Mouse (Mus musculus): ENCODE results near the gene Rabepk.
"Not testable (repeated sequence)": the region's sequence is repeated elsewhere in the genome, so short reads cannot be mapped to it uniquely, and the experiment has no call there.

The Rabepk gene

DNA sequence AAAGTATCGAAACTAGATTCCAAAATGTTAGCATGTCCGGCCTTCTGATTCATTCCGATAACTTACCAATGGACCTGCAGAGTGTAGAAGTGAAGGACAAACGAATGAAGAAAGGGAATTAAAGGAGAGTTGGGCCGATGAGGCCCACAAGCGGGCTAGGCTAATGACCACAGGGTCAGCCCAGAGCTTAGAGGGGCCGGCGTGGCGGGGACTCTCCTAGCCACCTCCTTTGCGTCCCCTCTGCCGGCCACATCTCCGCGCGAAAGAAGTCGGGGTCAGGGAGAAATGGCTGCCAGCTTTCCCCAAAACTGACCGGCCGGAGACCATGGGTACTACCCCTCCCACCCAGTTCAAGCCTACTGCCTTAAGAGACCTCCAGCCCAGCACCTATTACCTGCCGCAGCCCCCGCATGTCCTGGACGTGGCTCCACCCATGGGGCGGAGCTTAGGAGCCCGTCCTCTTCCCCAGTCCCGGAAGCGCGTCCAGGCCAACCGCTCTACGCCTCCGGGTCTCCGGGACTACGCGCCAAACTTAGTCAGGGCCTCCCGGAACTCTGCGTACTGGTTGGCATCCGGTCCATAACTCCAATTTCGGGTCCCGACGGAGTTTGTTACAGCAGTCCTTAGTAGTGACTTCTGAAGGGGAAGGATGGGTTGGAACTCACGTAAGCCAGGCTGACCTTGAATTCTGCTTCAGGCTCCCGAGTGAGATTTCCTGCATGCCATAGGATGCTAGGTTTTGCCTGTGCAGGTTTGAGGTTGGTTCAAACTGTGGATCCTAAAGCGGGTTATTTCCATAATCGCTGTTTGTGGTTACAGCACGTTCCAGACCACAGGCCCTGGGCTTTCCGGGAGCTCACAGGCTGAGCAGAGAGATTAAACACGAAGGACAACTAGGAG lies at the start of gene Rabepk:
TSS of gene Rabepk (minus strand) at position 556 of the 900 bp plus-strand sequence.
- DNase-seq: peak; percentile 65

GRCm38 (mm10) chr2:34847702-34848101 lies 48.0 kb upstream of the Rabepk start:
- no peak for DNase-seq

DNA sequence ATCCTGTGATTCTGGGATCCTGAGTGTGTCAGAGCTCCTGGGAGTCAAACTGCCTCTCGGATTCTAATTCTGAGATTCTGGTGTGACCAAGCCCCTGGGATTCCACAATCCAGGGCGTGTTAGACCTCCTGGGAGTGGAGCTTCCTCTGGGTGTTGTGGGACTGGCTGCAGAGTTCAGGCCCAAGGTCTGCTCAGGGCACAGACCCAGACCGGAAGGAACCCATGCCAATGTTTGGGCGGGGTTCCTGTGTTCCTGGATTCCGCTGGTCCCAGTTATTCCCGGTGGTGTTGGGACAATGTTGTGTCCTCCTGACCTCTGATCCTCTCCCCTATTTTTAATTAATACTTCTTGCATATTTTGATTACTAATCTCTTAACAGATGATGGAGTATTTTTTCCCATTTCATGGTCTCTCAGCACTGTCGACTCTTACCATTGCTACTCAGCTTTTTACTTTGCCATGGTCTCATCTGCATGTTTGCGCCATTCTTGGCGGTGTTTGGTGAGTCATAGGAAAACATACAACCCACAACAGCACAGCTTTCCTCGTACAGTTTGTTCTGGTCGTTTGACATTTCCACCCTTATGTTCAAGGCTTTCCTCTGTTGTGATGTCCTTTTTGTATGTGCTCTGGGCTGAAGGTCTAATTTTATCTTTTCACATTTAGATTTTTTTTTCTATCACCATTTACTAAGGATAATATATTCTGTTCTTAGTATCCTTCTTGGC lies 43.7 kb upstream of the Rabepk start:
- DNase-seq: no peak

- DNase-seq: peak; percentile 55
Observed at GRCm38 (mm10) chr2:34841706-34842105, 42.0 kb upstream of the Rabepk start.

GRCm38 (mm10) chr2:34840143-34840542 lies 40.4 kb upstream of the Rabepk start:
- DNase-seq: not testable (repeated sequence)

DNA sequence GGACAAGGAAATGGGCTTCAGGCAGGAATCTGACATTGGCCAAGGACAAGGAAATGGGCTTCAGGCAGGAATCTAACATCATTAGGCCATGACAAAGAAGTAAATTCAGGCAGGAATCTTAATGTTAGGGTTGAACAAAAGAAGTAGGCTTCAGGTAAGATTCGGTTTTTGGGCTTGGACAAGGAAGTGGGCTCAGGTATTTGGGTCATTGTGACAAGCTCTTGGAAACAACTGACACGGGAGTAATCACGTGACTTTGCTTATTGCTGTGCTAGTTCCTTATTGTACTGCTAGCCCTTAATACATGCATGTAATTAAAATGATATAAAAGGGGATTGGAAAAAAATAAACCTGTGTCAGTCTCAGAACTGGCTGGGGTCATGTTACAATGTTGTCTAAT lies 36.0 kb upstream of the Rabepk start:
- DNase-seq: no peak

- no peak for DNase-seq
Observed at GRCm38 (mm10) chr2:34833624-34834023, 33.9 kb upstream of the Rabepk start.

GRCm38 (mm10) chr2:34832766-34833457 lies 33.2 kb upstream of the Rabepk start, which contains the start of gene Gm34653:
Gene Gm34653, plus strand, starts transcription at chr2:34833007.
- not testable (repeated sequence) for DNase-seq

DNA sequence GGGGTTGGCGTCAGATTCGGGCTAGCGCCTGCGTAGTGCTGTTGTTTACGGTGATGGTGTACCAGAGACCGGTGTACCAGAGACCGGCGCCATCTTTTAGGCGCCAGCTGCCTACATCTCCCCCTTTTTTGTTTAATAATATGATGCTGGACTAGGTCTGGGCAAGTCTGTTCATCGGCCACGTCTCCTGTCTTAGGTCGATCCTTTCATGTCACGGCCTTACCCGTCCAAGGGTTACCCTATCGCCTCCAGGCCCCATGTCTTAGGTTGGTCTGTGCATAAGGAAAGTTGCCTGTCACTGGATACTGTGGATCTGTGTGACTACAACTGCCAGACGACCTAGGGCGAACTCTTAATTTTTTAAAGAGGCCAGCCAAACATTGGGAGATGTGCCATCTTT lies 30.4 kb upstream of the Rabepk start:
- not testable (repeated sequence) for DNase-seq

GRCm38 (mm10) chr2:34828026-34828425 lies 28.3 kb upstream of the Rabepk start:
- no peak for DNase-seq

DNA sequence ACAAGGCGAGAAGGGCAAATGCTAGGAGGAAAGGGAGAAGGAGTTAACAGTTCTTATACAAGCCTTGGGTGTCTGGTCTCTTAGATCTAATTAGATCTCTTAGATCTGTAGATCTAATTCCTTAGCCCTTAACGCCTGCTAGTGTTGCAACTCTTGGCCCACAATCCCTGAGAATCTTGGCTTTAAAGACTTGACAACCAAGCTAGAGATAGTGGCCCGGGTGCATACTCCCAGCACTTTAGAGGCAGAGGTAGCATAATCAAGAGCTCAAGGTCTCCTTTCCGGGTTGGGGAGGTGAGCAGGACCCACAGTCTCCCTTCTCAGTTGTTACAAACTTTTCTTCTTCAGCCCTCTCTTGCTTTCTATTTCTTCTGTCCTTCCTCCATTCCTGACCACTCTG lies 27.9 kb upstream of the Rabepk start:
- no peak for DNase-seq

- DNase-seq: no peak
Observed at GRCm38 (mm10) chr2:34826460-34827231, 26.9 kb upstream of the Rabepk start.

DNA sequence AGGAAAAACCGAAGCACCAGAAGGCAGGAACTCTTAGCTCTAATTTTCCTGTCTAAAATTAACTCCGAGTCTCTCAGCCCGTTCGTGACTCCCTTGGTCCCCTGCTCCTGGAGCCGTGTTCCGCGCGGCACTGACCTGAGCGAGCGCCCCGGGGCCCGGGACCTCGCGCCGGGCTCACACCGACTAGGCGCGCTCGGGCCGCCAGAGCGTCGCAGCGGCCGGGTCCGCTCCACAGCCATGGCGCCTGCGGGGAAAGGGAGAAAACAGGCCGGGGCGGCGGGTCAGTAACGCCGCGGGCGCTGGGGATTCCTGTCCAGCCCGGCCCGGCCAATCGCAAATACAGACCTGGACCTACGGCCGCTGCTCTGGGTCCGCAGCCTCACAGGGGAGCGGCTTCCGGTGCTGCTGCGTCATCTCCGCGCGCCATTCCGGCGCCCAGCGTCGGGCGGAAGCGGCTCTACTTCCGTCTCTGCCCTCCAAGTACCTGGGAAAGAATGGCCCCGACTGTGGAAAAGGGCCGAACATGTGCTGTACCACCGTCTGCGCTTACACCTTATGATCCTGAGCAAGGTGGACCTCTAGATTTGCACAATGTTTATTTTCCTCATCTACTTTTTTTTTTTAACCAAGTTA lies 26.2 kb upstream of the Rabepk start, which contains the start of gene Fbxw2:
TSS of gene Fbxw2 (minus strand) at position 485 of the 633 bp plus-strand sequence.
- peak; percentile 92 for DNase-seq

- no peak for DNase-seq
Observed at GRCm38 (mm10) chr2:34818492-34818891, 18.8 kb upstream of the Rabepk start.

DNA sequence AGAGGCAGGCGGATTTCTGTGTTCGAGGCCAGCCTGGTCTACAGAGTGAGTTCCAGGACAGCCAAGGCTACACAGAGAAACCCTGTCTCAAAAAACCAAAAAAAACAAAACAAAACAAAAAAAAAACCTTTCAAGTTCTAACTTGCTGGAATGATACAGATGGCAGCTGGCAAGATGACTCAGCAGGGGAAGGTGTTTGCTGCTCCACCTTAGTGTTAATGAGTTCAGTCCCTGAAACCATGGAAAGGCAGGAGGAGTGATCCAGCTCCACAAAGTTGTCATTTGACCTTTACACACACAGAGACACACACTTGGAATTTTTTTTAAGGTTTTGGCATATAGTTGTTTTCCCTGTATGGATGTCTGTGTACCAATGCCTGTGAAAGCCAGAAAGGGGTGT lies 16.2 kb upstream of the Rabepk start:
- not testable (repeated sequence) for DNase-seq

DNA sequence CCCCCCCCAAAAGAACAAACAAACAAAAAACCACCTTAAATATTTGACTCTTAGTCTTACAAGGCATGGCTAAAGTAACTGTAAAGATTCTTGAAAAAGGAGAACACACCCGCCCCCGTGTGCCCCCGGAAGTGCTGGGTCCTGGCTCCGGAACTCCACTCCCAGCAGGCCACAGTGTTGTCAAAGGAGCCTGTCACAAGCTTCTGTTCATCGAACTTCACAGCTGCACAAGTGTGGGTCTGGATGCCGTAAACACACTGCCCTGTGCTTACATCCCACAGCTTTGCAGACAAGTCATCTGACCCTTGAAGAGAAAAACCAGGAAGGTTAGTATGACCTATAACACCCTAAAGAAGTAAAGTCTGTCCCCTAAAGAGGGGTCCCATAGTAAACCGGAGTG lies 13.0 kb upstream of the Rabepk start:
- DNase-seq: no peak

DNA sequence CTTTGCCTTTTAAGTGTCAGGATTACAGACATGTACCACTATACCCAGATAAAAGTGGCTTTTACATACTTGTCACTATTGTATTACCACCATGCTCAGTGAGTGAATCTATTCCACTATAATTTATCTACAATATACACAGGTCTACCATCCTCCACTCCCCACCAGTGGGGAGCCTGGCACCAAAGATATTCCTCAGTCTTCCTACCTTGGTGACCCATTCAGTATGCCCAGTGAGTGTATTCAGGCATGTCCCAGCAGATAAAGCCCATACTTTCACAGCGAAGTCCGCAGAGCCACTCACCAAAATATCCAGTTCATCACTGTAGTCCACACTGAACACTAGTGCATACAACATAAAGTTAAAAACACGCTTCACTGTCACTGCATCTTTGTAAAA lies 11.1 kb upstream of the Rabepk start:
- DNase-seq: no peak

DNA sequence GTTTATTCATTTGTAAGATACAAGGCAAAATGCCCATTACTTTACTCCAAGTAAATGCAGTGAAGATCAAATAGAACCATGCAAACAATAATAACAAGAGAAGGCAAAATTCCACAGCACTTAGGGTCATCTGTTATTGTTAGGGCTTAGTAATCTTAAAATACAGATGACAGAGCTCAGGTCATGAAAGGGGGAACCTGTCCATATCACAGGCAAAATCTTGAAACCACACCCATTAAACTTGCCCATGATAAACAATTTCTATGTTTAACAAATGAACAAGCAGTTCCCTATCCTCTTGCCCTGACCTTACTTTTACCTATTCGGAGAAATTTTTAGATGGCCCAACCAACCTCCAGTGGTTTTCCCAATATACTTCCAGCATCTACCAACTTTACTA lies 9.9 kb upstream of the Rabepk start:
- no peak for DNase-seq

- DNase-seq: no peak
Observed at GRCm38 (mm10) chr2:34808057-34808456, 8.3 kb upstream of the Rabepk start.

DNA sequence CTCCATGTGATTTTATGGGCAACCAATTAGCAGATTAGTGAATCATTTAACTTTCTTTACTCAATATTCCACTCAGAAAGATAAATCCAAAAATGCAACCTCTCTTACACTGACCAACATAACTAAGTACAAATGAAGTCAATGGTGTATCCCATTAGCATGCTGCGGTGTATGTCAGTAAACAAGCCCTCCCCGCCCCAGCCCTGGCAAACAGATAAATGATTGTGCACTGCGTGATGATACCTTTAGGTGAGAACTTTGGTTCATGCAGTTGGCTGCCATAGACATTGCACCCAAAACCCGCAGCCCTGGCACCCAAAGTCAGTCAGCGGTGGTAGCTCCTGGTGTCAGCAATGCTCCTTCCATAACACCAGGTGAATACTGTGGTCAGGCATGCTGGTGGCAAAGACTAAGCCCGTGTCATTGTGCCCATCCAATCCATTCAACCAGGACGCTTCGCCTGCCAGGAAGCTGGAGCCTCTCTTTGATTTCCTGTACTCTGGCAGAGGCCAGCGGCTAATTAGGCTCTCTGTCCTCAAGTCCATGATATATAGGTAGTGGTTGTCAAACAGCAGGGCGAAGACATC lies 5.7 kb upstream of the Rabepk start:
- no peak for DNase-seq

GRCm38 (mm10) chr2:34804815-34805214 lies 5.1 kb upstream of the Rabepk start:
- DNase-seq: no peak

DNA sequence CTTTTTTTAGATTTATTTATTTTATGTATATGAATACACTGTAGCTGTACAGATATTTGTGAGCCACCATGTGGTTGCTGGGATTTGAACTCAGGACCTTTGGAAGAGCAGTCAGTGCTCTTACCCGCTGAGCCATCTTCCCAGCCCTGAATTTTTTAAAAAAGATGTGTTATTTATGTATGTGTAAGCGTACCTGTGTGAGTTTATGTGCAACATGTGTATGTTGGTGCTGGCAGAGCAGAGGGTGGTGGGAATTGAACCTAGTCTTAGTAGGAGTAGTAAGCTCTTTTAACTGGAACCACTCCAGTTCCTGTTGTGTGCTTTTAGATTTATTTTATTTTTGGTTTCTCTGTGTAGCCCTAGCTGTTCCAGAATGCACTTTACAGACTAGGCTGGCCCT lies 4.5 kb upstream of the Rabepk start:
- DNase-seq: no peak
